In the genomic region with DNA sequence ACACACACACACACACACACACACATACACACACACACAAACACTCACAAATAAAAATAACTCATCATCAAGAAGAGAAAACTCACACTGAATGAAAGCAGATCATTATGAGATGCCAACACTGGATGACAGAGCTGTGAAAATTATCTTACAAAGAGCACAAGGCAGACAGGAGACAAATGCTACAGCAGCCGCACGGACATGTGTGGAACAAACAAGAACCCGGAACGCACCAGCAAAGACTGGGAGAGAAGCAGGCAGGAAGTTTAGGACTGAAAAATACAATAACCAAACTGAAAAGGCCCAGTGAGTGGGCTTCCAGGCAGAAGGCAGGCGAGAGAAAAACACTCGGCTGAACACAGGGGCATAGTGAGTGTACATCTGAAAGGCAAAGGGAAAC, we compare ENCODE assay signal across 13 mouse cellular contexts.
"Had no signal": no experiment of that assay in that cellular context is flagged by ENCODE, and none has a peak within 500 bp of the region (broad histone marks: within the 10 kb centered on the region; RNA-seq: fewer than 3 reads in every experiment).

No protein-coding gene starts in this region.

- H3K27ac ChIP-seq: kidney, postnatal 0 days; limb, embryonic 12.5 days; limb, embryonic 15.5 days; liver, embryonic 14.5 days; lung, embryonic 15.5 days had no signal

- H3K4me2 ChIP-seq: limb, embryonic 12.5 days; limb, embryonic 15.5 days; liver, embryonic 11.5 days; lung, embryonic 15.5 days; midbrain, embryonic 11.5 days had no signal

- H3K4me1 ChIP-seq: limb, embryonic 12.5 days; limb, embryonic 15.5 days; lung, embryonic 15.5 days had no signal

- DNase-seq: kidney, adult 2 months; left cerebral cortex, postnatal 4 days; liver, postnatal 0 days; lung, postnatal 14 days; lung, postnatal 4 days; midbrain, embryonic 14.5 days had no signal

- H3K4me3 ChIP-seq: limb, embryonic 12.5 days; limb, embryonic 15.5 days; lung, embryonic 15.5 days had no signal

- H3K9ac ChIP-seq: limb, embryonic 12.5 days; limb, embryonic 15.5 days; liver, embryonic 14.5 days; liver, postnatal 0 days; lung, embryonic 15.5 days had no signal

- ATAC-seq: liver, postnatal 0 days had no signal

- H3K27me3 ChIP-seq: lung, embryonic 15.5 days had no signal

- H3K36me3 ChIP-seq: limb, embryonic 12.5 days; limb, embryonic 15.5 days; lung, embryonic 15.5 days had no signal

- H3K9me3 ChIP-seq: limb, embryonic 12.5 days; limb, embryonic 15.5 days; lung, embryonic 15.5 days had no signal
